10 mouse cellular contexts compared by ENCODE assay signal in genomic region chr2:118606032-118606431, GRCm38 (mm10). TPM values are rescaled to one million over a fixed set of nuclear protein-coding genes. Genes with fewer than 3 reads are reported as not detected.
DNase-seq lines count a peak whose midpoint lies in the region; ATAC-seq and TF ChIP-seq lines count a peak whose summit lies in the region.
"Had no signal": no experiment of that assay in that cellular context is flagged by ENCODE, and none has a peak within 500 bp of the region (broad histone marks: within the 10 kb centered on the region; RNA-seq: fewer than 3 reads in every experiment).

No protein-coding gene starts in this region.

- no peaks in the 10 kb centered on the region for H3K27me3 ChIP-seq in hindbrain, embryonic 11.5 days (ENCODE audit: control insufficient read depth, insufficient read depth, low read length)
- H3K27me3 ChIP-seq in hindbrain, embryonic 12.5 days, result no peaks in the 10 kb centered on the region
- H3K27me3 ChIP-seq in embryonic facial prominence, embryonic 11.5 days (ENCODE audit: control insufficient read depth, insufficient read depth, low read length), result no peaks in the 10 kb centered on the region
- H3K27me3 ChIP-seq in liver, adult 2 months (ENCODE audit: control insufficient read depth, insufficient read depth, low read length), result no peaks in the 10 kb centered on the region
- H3K27me3 ChIP-seq: embryonic facial prominence, embryonic 15.5 days; limb, embryonic 13.5 days had no signal

- no peak overlapping the region for H3K9ac ChIP-seq in hindbrain, embryonic 11.5 days (ENCODE audit: low read depth, low read length)
- no peak overlapping the region for H3K9ac ChIP-seq in hindbrain, embryonic 12.5 days
- no peak overlapping the region for H3K9ac ChIP-seq in embryonic facial prominence, embryonic 11.5 days (replicated peaks; ENCODE audit: low read length)
- H3K9ac ChIP-seq in liver, adult 2 months (ENCODE audit: low read depth, low read length), result no peak overlapping the region
- H3K9ac ChIP-seq: embryonic facial prominence, embryonic 15.5 days; limb, embryonic 13.5 days had no signal

- no peaks in the 10 kb centered on the region for H3K79me2 ChIP-seq in liver, adult 2 months (ENCODE audit: control insufficient read depth, insufficient read depth, low read length)

- DNase-seq in hindbrain, embryonic 11.5 days (ENCODE audit: low spot score), result peak; percentile 60
- peak; percentile 60 for DNase-seq in A20 (ENCODE audit: low read depth, low spot score)
- DNase-seq in MEL-GATA-1-ER (ENCODE audit: extremely low read depth, low read depth), result peak; percentile 31
- DNase-seq in embryonic facial prominence, embryonic 11.5 days (ENCODE audit: low spot score), result peak; percentile 47
- DNase-seq in liver, adult 2 months (ENCODE audit: extremely low read depth, low read depth, low spot score), result peak; percentile 40
- peak; percentile 10 for DNase-seq in spleen, adult 12 weeks (ENCODE audit: low spot score)

- no peak overlapping the region for H3K4me3 ChIP-seq in hindbrain, embryonic 11.5 days (ENCODE audit: low read depth, low read length)
- no peak overlapping the region for H3K4me3 ChIP-seq in hindbrain, embryonic 12.5 days
- no peak overlapping the region for H3K4me3 ChIP-seq in embryonic facial prominence, embryonic 11.5 days (ENCODE audit: low read depth, low read length)
- H3K4me3 ChIP-seq in liver, adult 2 months (ENCODE audit: insufficient read depth, low read depth, low read length), result no peak overlapping the region
- H3K4me3 ChIP-seq: embryonic facial prominence, embryonic 15.5 days; limb, embryonic 13.5 days had no signal

- H3K4me1 ChIP-seq in hindbrain, embryonic 11.5 days (replicated peaks; ENCODE audit: control insufficient read depth, insufficient read depth, low read length), result no peaks in the 10 kb centered on the region
- 0 out of 2 replicates have a peak, but pooled peaks cover 1% of the 10 kb centered on the region for H3K4me1 ChIP-seq in hindbrain, embryonic 12.5 days
- H3K4me1 ChIP-seq in embryonic facial prominence, embryonic 11.5 days (ENCODE audit: control insufficient read depth, insufficient read depth, low read length), result no peaks in the 10 kb centered on the region
- peaks cover 5% of the 10 kb centered on the region; the same call in 1 of the 2 replicates for H3K4me1 ChIP-seq in liver, adult 2 months (ENCODE audit: control insufficient read depth, insufficient read depth, low read length)
- H3K4me1 ChIP-seq: embryonic facial prominence, embryonic 15.5 days; limb, embryonic 13.5 days had no signal

- no peak for ATAC-seq in hindbrain, embryonic 11.5 days (ENCODE audit: low FRiP score)
- no peak for ATAC-seq in hindbrain, embryonic 12.5 days (ENCODE audit: low FRiP score)
- no peak for ATAC-seq in embryonic facial prominence, embryonic 11.5 days (replicated peaks; ENCODE audit: insufficient number of reproducible peaks, low FRiP score, low TSS enrichment, low read depth)
- no peak for ATAC-seq in frontal cortex, adult (ENCODE audit: low TSS enrichment)

- peaks cover 14% of the 10 kb centered on the region for H3K36me3 ChIP-seq in hindbrain, embryonic 11.5 days (ENCODE audit: control insufficient read depth, insufficient read depth, low read length)
- H3K36me3 ChIP-seq in hindbrain, embryonic 12.5 days, result peaks cover 35% of the 10 kb centered on the region
- peaks cover 5% of the 10 kb centered on the region for H3K36me3 ChIP-seq in embryonic facial prominence, embryonic 11.5 days (replicated peaks; ENCODE audit: control insufficient read depth, insufficient read depth, low read depth, low read length)
- H3K36me3 ChIP-seq in liver, adult 2 months (ENCODE audit: control insufficient read depth, insufficient read depth, low read length), result no peaks in the 10 kb centered on the region

- TF ChIP-seq POLR2A in liver, adult 2 months (IDR thresholded peaks at IDR 0.05; ENCODE audit: extremely low read depth, insufficient read depth, low read length), result no peak

- no peak overlapping the region for H3K27ac ChIP-seq in hindbrain, embryonic 11.5 days (ENCODE audit: low read depth, low read length)
- no peak overlapping the region for H3K27ac ChIP-seq in hindbrain, embryonic 12.5 days
- no peak overlapping the region for H3K27ac ChIP-seq in embryonic facial prominence, embryonic 11.5 days (replicated peaks; ENCODE audit: low read depth, low read length)
- H3K27ac ChIP-seq in liver, adult 2 months (replicated peaks; ENCODE audit: insufficient read depth, low read depth, low read length), result no peak overlapping the region
- H3K27ac ChIP-seq: embryonic facial prominence, embryonic 15.5 days; limb, embryonic 13.5 days had no signal

- 83% methylated on average over 2 of the region's 2 CpGs for WGBS in hindbrain, embryonic 11.5 days
- 86% methylated on average over 2 of the region's 2 CpGs for whole genome bisulfite sequencing in hindbrain, embryonic 12.5 days
- 86% methylated on average over 2 of the region's 2 CpGs for WGBS in embryonic facial prominence, embryonic 11.5 days
- 82% methylated on average over 2 of the region's 2 CpGs for WGBS in liver, adult 2 months

- H3K9me3 ChIP-seq in hindbrain, embryonic 11.5 days (ENCODE audit: control insufficient read depth, low read length), result no peaks in the 10 kb centered on the region
- H3K9me3 ChIP-seq in hindbrain, embryonic 12.5 days (replicated peaks), result 0 out of 2 replicates have a peak, but pooled peaks cover 4% of the 10 kb centered on the region
- H3K9me3 ChIP-seq in embryonic facial prominence, embryonic 11.5 days (replicated peaks; ENCODE audit: control insufficient read depth, low read length), result no peaks in the 10 kb centered on the region
- H3K9me3 ChIP-seq: embryonic facial prominence, embryonic 15.5 days had no signal

- no peak overlapping the region for H3K4me2 ChIP-seq in hindbrain, embryonic 11.5 days (replicated peaks; ENCODE audit: low read depth, low read length)
- no peak overlapping the region for H3K4me2 ChIP-seq in hindbrain, embryonic 12.5 days (replicated peaks)
- H3K4me2 ChIP-seq in embryonic facial prominence, embryonic 11.5 days (ENCODE audit: low read depth, low read length), result no peak overlapping the region
- H3K4me2 ChIP-seq: embryonic facial prominence, embryonic 15.5 days; limb, embryonic 13.5 days had no signal

- TF ChIP-seq CTCF in liver, adult 2 months (IDR thresholded peaks at IDR 0.05; ENCODE audit: low read depth, low read length), result peak; percentile 73

RNA-seq across cellular contexts. Expression of gene Bub1b, which starts 8.0 kb away (rescaled TPM):
- 80.6 and 100.0 TPM in 2 replicates for polyA plus RNA-seq in hindbrain, embryonic 11.5 days (2014; fragmentation: Nextera tagmentation; extraction: Ambion mirVana)
- polyA plus RNA-seq in hindbrain, embryonic 12.5 days (2016; fragmentation: Nextera tagmentation; extraction: Ambion mirVana), result 63.2 and 65.8 TPM in 2 replicates
- 131 and 135 TPM in 2 replicates for polyA plus RNA-seq in embryonic facial prominence, embryonic 11.5 days (2014; fragmentation: Nextera tagmentation; extraction: Ambion mirVana)
- 0.65 and 2.3 TPM in 2 replicates for total RNA-seq in liver, adult 2 months (2014; rRNA removed)
- 0.20 and 0.21 TPM in 2 replicates for polyA plus RNA-seq in liver, adult 2 months (2012; rRNA removed)

RNA-seq across cellular contexts. Expression of gene Bmf, which starts 56.5 kb away (rescaled TPM):
- 2.5 and 4.9 TPM in 2 replicates for polyA plus RNA-seq in hindbrain, embryonic 11.5 days (2014; fragmentation: Nextera tagmentation; extraction: Ambion mirVana)
- 5.4 and 6.2 TPM in 2 replicates for polyA plus RNA-seq in hindbrain, embryonic 12.5 days (2016; fragmentation: Nextera tagmentation; extraction: Ambion mirVana)
- 5.0 and 5.1 TPM in 2 replicates for polyA plus RNA-seq in embryonic facial prominence, embryonic 11.5 days (2014; fragmentation: Nextera tagmentation; extraction: Ambion mirVana)
- 10.9 and 17.0 TPM in 2 replicates for total RNA-seq in liver, adult 2 months (2014; rRNA removed)
- 3.9 and 5.7 TPM in 2 replicates for polyA plus RNA-seq in liver, adult 2 months (2012; rRNA removed)

RNA-seq across cellular contexts. Expression of gene Pak6, which starts 57.1 kb away (rescaled TPM):
- 1.5 and 2.0 TPM in 2 replicates for polyA plus RNA-seq in hindbrain, embryonic 11.5 days (2014; fragmentation: Nextera tagmentation; extraction: Ambion mirVana)
- 6.2 and 6.8 TPM in 2 replicates for polyA plus RNA-seq in hindbrain, embryonic 12.5 days (2016; fragmentation: Nextera tagmentation; extraction: Ambion mirVana)
- polyA plus RNA-seq in embryonic facial prominence, embryonic 11.5 days (2014; fragmentation: Nextera tagmentation; extraction: Ambion mirVana), result 0.50 and 0.92 TPM in 2 replicates
- total RNA-seq in liver, adult 2 months (2014; rRNA removed), result 0.07 TPM in 1 of 2 replicates, not detected in the other
- 0.23 and 0.25 TPM in 2 replicates for polyA plus RNA-seq in liver, adult 2 months (2012; rRNA removed)

Comparison
In these comparisons a context has a peak if more than half of its experiments do, and no peak if none do; other contexts are left out.
1. DNase-seq: peak in every context shown above with its lines; median percentile 60 in hindbrain, embryonic 11.5 days; 60 in A20; 47 in embryonic facial prominence, embryonic 11.5 days; 40 in liver, adult 2 months; 31 in MEL-GATA-1-ER; 10 in spleen, adult 12 weeks.
2. RNA of gene Bub1b, which starts 8.0 kb away (polyA plus RNA-seq): 131 to 135 TPM in embryonic facial prominence, embryonic 11.5 days, 80.6 to 100.0 TPM in hindbrain, embryonic 11.5 days and 63.2 to 65.8 TPM in hindbrain, embryonic 12.5 days; 0.20 to 0.21 TPM in liver, adult 2 months; every median in the first group is over 10 times any median in the second.